10 mouse cellular contexts compared by ENCODE assay signal in the genomic region with DNA sequence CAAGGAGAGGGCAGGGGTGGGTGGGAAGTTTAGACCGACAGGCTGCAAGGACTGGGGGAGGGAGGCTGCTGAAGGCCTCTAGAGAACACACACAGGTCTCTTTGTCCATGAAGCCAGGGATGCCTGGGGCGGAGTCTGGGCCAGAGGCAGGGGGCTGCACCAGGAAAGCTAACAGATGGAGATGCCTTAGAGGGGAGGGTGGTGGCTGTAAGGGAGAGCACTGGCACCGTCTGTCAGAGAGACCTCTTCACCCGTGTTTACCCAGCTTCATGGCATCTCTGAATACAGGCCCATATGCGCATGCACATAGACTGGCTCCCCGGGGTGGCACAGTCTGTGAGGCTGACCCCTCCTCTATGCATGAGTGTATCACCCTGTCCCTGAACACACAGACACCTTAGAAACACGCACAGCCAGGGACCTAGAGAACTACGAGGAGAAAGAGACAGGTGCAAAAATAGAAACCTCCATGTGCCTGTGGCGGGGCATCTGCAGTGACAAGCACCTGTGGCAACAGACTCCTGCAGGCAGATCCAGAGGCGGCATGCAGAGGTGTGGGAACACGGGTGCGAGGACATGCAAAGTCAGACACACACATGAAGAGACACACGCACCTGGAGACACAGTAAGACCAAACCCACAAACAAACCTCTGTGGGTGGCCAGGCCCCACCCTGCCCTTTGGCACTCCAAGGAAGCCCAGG. TPM values are rescaled to one million over a fixed set of nuclear protein-coding genes. Genes with fewer than 3 reads are reported as not detected.
DNase-seq lines count a peak whose midpoint lies in the region; ATAC-seq and TF ChIP-seq lines count a peak whose summit lies in the region.
"Had no signal": no experiment of that assay in that cellular context is flagged by ENCODE, and none has a peak within 500 bp of the region (broad histone marks: within the 10 kb centered on the region; RNA-seq: fewer than 3 reads in every experiment).

No protein-coding gene starts in this region.

- no peaks in the 10 kb centered on the region for H3K27me3 ChIP-seq in kidney, embryonic 14.5 days (ENCODE audit: control insufficient read depth, insufficient read depth, low read length)
- no peaks in the 10 kb centered on the region for H3K27me3 ChIP-seq in embryonic facial prominence, embryonic 15.5 days
- H3K27me3 ChIP-seq in limb, embryonic 12.5 days: no peaks in the 10 kb centered on the region
- H3K27me3 ChIP-seq in stomach, embryonic 15.5 days (replicated peaks): no peaks in the 10 kb centered on the region
- H3K27me3 ChIP-seq in kidney, adult 2 months (replicated peaks; ENCODE audit: control insufficient read depth, insufficient read depth, low read length): no peaks in the 10 kb centered on the region

- H3K9me3 ChIP-seq in kidney, embryonic 14.5 days (ENCODE audit: control insufficient read depth, low read length): no peaks in the 10 kb centered on the region
- H3K9me3 ChIP-seq in embryonic facial prominence, embryonic 15.5 days (replicated peaks): no peaks in the 10 kb centered on the region
- no peaks in the 10 kb centered on the region for H3K9me3 ChIP-seq in limb, embryonic 12.5 days
- H3K9me3 ChIP-seq in stomach, embryonic 15.5 days: no peaks in the 10 kb centered on the region

- TF ChIP-seq POLR2A in kidney, adult 2 months (IDR thresholded peaks at IDR 0.05; ENCODE audit: low read depth, low read length): no peak

- peak overlapping the region; percentile 34; the same call in 1 of the 2 replicates for H3K9ac ChIP-seq in kidney, embryonic 14.5 days (ENCODE audit: low read depth, low read length)
- no peak overlapping the region for H3K9ac ChIP-seq in embryonic facial prominence, embryonic 15.5 days
- no peak overlapping the region; the same call in 1 of the 2 replicates for H3K9ac ChIP-seq in limb, embryonic 12.5 days (replicated peaks)
- no peak overlapping the region for H3K9ac ChIP-seq in stomach, embryonic 15.5 days

- ATAC-seq in kidney, embryonic 14.5 days (ENCODE audit: low FRiP score, low TSS enrichment): 0 out of 2 replicates have a peak, but pooled peaks have one; percentile 12
- peak; percentile 30; the same call in 1 of the 2 replicates for ATAC-seq in embryonic facial prominence, embryonic 15.5 days (ENCODE audit: insufficient number of reproducible peaks, low FRiP score, low TSS enrichment, low read depth)
- ATAC-seq in limb, embryonic 12.5 days (ENCODE audit: insufficient number of reproducible peaks, insufficient read depth, low FRiP score, low TSS enrichment, low read depth): peak; percentile 32; the same call in 1 of the 2 replicates
- 0 out of 2 replicates have a peak, but pooled peaks have one; percentile 9 for ATAC-seq in stomach, embryonic 15.5 days (ENCODE audit: insufficient read depth, low FRiP score, low read depth)
- ATAC-seq: CD4-positive, CD25-positive, alpha-beta regulatory T cell, adult 4 months had no signal

- no peak for TF ChIP-seq CTCF in kidney, adult 2 months (conservative IDR thresholded peaks at IDR 0.05; ENCODE audit: insufficient read depth, insufficient read length, low read depth, low read length)

- H3K4me2 ChIP-seq in kidney, embryonic 14.5 days (replicated peaks; ENCODE audit: low read depth, low read length): no peak overlapping the region; the same call in 1 of the 2 replicates
- peak overlapping the region; percentile 1; the same call in 1 of the 2 replicates for H3K4me2 ChIP-seq in embryonic facial prominence, embryonic 15.5 days (replicated peaks)
- peak overlapping the region; percentile 90 for H3K4me2 ChIP-seq in limb, embryonic 12.5 days
- no peak overlapping the region for H3K4me2 ChIP-seq in stomach, embryonic 15.5 days

- no peak overlapping the region for H3K4me3 ChIP-seq in kidney, embryonic 14.5 days (ENCODE audit: low read length)
- H3K4me3 ChIP-seq in embryonic facial prominence, embryonic 15.5 days (replicated peaks): no peak overlapping the region
- H3K4me3 ChIP-seq in limb, embryonic 12.5 days (replicated peaks): peak overlapping the region; percentile 7; the same call in 1 of the 2 replicates
- no peak overlapping the region for H3K4me3 ChIP-seq in stomach, embryonic 15.5 days (replicated peaks)
- H3K4me3 ChIP-seq in kidney, adult 2 months (ENCODE audit: insufficient read depth, low read depth, low read length): no peak overlapping the region

- DNase-seq in kidney, postnatal 14 days: no peak
- no peak for DNase-seq in spleen, adult 18-20 months
- DNase-seq in kidney, adult 2 months: no peak
- DNase-seq in urinary bladder, adult 18-20 months (ENCODE audit: low spot score in 2 of 2): no peak
- DNase-seq: kidney, postnatal 36 days had no signal

- peaks cover 24% of the 10 kb centered on the region for H3K36me3 ChIP-seq in kidney, embryonic 14.5 days (ENCODE audit: control insufficient read depth, insufficient read depth, low read length)
- H3K36me3 ChIP-seq in embryonic facial prominence, embryonic 15.5 days: peaks cover 24% of the 10 kb centered on the region
- H3K36me3 ChIP-seq in limb, embryonic 12.5 days: peaks cover 66% of the 10 kb centered on the region
- H3K36me3 ChIP-seq in stomach, embryonic 15.5 days: 0 out of 2 replicates have a peak, but pooled peaks cover 5% of the 10 kb centered on the region
- H3K36me3 ChIP-seq in kidney, adult 2 months (ENCODE audit: control insufficient read depth, insufficient read depth, low read length): no peaks in the 10 kb centered on the region

- H3K4me1 ChIP-seq in kidney, embryonic 14.5 days (ENCODE audit: control insufficient read depth, insufficient read depth, low read length): peaks cover 51% of the 10 kb centered on the region
- peaks cover 68% of the 10 kb centered on the region for H3K4me1 ChIP-seq in embryonic facial prominence, embryonic 15.5 days
- peaks cover 57% of the 10 kb centered on the region for H3K4me1 ChIP-seq in limb, embryonic 12.5 days (replicated peaks)
- H3K4me1 ChIP-seq in stomach, embryonic 15.5 days: peaks cover 50% of the 10 kb centered on the region
- H3K4me1 ChIP-seq in kidney, adult 2 months (ENCODE audit: control insufficient read depth, insufficient read depth, low read length): peaks cover 18% of the 10 kb centered on the region; the same call in 1 of the 2 replicates

- H3K27ac ChIP-seq in kidney, embryonic 14.5 days (ENCODE audit: low read depth, low read length): peak overlapping the region; percentile 10; the same call in 1 of the 2 replicates
- peak overlapping the region; percentile 82 for H3K27ac ChIP-seq in embryonic facial prominence, embryonic 15.5 days (replicated peaks)
- peak overlapping the region; percentile 72 for H3K27ac ChIP-seq in limb, embryonic 12.5 days
- peak overlapping the region; percentile 60 for H3K27ac ChIP-seq in stomach, embryonic 15.5 days
- no peak overlapping the region for H3K27ac ChIP-seq in kidney, adult 2 months (ENCODE audit: insufficient read depth, low read depth, low read length)

- 50% methylated on average over 13 of the region's 13 CpGs for WGBS in kidney, embryonic 14.5 days
- 38% methylated on average over 13 of the region's 13 CpGs for WGBS in embryonic facial prominence, embryonic 15.5 days
- WGBS in limb, embryonic 12.5 days: 47% methylated on average over 13 of the region's 13 CpGs
- WGBS in stomach, embryonic 15.5 days: 47% methylated on average over 13 of the region's 13 CpGs
- WGBS in kidney, adult 2 months: 69% methylated on average over 13 of the region's 13 CpGs

RNA-seq across cellular contexts. Expression of gene Ptprf, which starts 29.3 kb away (rescaled TPM):
- polyA plus RNA-seq in kidney, embryonic 14.5 days (2014; fragmentation: Nextera tagmentation; extraction: Ambion mirVana): 53.3 and 68.1 TPM in 2 replicates
- 89.3 and 90.7 TPM in 2 replicates for polyA plus RNA-seq in embryonic facial prominence, embryonic 15.5 days (2015; fragmentation: Nextera tagmentation; extraction: Ambion mirVana)
- polyA plus RNA-seq in limb, embryonic 12.5 days (2016; fragmentation: Nextera tagmentation; extraction: Ambion mirVana): 69.6 and 72.2 TPM in 2 replicates
- 79.2 and 85.6 TPM in 2 replicates for polyA plus RNA-seq in stomach, embryonic 15.5 days (2015; fragmentation: Nextera tagmentation; extraction: Ambion mirVana)
- polyA plus RNA-seq in kidney, adult 2 months (2012; rRNA removed): 89.9 and 114 TPM in 2 replicates

Comparison
In these comparisons a context has a peak if more than half of its experiments do, and no peak if none do; other contexts are left out.
1. H3K4me2 ChIP-seq: peak in embryonic facial prominence, embryonic 15.5 days (single experiment) and limb, embryonic 12.5 days (single experiment); none in kidney, embryonic 14.5 days (single experiment) and stomach, embryonic 15.5 days (single experiment).
2. Peak in every context shown above with its lines, with median percentiles within 50 percentile points of each other: ATAC-seq.